Mouse (Mus musculus) spleen, adult 18-20 months (tissue): ENCODE data around the gene Rnf11.

ENCODE experiments used
- DNase-seq, 2 experiments: peaks; one replicate each; pipeline ENCODE4 v3.0.0; 2022; ENCODE audit warnings: mixed read lengths in 2 of 2

Rnf11 gene

DNA sequence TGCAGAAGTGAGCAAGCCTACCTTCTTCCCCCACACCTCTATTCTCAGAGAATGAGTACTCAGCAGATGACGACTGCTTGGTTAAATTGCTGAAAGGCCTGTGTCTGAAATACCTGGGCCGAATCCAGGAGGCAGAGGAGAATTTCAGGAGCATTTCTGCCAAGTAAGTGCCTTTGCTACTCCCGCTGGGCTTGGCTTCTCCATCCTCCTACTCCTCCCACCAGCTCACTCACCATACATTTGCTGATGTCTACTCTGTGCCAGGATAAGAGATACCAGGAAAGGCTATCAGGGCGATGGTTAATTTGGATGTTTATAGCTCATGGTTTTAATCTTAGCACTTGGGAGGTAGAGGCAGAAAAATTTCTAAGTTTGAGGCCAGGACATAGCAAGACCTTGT is 41.9 kb downstream of the Rnf11 start:
- no peak for DNase-seq

DNA sequence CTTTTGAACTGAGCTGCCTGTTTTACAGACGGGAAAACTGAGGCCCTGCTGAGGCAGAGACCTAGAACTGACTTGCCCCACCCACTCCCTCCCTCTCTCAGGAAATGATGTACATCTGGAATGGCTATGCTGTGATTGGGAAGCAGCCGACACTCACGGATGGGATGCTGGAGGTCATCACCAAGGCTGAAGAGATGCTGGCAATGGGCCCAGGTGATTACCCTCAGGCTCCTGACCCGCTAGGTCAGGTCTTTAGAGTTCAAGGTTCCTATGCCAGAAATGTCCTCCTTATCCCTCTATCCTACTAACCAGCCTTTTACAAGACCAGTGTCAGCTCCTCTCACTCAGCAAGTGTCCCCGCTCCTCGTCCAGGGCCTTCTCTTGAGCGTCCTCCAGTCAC is 42.4 kb downstream of the Rnf11 start:
- DNase-seq: no peak

DNA sequence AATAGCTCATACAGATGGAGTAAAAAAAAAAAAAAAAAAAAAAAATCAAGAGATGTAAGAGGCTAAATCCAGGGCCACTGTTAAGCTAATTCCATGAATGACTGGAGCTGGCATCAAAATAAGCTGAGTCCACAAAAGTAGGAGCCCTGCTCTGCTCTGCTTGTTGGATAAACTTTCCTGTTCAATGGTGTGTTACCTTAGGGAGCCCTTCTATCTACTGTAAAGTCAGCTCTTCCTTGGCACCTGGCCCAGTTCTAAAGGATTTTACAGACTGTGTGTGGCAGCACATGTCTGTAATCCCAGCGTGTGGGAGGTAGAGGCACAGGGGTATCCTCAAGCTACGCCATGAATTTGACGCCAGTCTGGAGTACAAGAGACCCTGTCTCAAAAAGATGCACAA is 43.5 kb downstream of the Rnf11 start:
- DNase-seq: no peak

DNA sequence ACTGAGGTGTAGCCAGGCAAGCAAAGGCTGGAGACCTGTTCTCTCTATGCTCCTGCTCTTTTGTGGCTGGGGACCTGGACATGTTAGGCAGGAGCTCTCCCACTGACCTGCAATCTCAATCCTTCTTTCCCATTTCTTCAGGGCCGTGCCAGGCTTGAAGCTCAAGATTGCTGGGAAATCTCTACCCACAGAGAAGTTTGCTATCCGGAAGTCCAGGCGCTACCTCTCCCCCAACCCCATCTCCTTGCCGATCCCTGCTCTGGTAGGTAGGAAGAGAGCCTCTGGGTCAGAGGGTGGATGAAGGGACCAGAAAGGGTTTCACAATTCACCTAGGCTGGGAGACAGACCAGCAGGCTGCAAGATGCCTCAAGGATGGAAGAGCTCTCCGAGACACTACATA is 44.1 kb downstream of the Rnf11 start:
- DNase-seq: no peak

DNA sequence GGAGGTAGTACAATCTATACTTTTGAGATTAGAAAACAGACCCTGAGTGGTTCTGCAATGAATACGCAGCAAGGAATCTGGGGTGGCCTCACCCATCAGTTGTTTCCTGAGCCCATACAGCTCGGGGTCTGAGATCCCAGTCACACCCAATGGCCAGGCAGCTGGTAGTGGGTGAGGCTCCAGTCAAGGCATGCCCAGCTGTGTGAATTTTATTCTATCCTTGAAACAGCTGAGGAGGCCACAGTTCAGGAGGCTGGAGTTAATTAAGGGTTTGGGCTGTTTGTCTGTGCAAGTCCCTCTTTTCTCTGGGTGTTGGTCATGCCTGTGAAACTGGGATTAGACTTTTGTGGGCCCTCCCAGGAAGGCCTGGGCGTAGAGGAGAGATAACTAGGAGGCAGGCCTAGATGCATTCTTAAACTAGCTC is 44.7 kb downstream of the Rnf11 start:
- no peak for DNase-seq

DNA sequence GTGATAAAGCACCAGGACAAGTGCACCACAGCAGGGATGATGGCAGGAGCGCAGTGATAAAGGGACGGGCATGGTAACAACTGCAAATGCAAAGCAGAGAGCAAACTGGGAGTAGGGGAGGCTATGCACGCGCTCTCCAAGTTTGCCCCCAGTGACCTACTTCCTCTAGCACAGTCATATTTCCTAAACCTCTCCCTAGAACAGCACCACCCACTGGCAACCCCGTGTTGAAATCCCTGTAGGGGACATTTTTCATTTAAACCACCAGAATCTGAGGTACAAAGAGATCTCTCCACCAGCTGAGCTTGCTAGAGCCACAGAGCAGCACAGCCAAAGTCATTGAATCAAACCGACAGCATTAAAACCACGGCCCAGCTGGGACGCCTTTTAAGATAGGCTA is 45.4 kb downstream of the Rnf11 start:
- DNase-seq: no peak

DNA sequence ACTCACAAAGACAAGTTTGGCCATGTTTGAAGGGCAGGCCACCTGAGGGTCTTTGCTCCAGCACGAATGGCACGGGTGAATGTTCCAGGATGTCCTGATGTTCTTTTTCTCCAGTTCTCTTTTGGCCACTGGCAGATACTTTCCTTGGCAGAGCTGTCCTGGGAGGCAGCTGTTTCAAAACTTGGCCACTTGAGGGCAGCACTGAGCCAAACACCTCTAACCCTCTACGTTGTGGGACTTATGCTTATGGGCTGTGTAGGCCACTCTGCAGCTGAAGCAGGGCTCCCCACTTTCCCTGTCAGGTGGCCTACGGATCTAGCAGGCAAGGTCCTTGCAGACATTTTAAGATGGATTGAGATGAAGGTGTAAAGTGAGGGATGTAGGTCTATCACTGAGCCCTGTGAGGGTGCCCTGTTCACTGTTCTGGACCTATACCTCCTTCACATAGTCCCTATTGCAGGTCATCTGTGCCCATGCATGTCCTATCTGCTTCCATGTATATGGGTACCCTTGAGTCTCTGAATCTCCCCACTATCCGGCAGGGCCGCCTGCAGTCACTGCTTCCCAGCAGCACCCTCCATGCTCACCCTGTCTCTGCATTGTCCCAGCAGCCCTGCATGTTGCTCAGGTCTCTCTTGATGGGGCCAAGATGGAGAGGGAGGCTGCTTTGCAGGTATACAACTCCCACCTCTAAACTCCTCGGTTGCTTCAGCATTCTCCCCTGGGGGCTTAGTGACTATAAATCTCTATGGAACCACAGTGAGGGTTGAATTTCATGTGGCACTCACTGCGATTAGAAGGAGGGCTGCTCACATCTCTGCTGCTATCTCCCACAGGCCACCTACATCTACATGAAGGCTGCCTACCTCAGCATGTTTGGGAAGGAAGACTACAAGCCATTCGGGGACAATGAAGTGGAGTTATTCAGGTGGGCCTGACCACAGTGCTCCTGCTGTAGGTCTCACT is 46.3 kb downstream of the Rnf11 start:
- peak in 1 of 2 experiments; percentile 65 for DNase-seq

DNA sequence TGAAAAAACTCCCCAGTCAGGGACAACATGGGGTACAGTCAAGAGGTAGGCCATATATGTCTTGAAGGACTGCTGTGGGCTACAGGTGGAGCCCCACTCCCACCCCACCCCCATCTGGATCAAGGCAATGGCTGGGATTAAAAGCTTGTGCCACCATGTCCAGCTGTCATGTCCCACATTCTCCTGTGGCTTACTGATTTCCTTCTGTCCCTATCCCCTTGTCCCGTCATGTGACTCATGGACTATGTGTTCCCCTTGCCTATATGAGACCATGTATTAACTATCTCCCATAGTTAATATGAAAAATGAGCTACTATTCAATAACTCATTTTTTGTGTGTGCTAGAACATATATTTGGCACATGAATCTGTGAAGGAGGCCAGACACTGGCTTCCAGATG is 50.3 kb downstream of the Rnf11 start:
- no peak for DNase-seq

DNA sequence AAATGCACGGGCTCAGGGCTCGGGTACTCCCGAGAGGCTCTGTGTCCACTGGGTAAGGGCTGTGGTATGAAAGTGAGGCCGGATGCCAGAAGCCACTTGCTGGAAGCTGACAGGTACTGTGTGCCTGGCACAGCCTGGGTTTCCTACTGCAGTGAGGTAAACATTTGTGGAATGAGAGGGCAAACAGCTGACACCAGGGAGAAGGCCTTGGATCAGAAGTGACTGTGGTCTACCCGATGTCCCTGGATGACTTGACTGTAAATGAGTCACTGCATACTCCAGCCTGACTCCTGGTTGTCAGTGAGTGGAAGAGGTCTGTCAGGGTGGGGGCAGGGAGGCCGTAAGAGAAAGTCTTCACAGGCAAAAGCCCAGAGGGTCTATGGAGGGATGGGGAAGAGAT is 50.9 kb downstream of the Rnf11 start:
- no peak for DNase-seq

DNA sequence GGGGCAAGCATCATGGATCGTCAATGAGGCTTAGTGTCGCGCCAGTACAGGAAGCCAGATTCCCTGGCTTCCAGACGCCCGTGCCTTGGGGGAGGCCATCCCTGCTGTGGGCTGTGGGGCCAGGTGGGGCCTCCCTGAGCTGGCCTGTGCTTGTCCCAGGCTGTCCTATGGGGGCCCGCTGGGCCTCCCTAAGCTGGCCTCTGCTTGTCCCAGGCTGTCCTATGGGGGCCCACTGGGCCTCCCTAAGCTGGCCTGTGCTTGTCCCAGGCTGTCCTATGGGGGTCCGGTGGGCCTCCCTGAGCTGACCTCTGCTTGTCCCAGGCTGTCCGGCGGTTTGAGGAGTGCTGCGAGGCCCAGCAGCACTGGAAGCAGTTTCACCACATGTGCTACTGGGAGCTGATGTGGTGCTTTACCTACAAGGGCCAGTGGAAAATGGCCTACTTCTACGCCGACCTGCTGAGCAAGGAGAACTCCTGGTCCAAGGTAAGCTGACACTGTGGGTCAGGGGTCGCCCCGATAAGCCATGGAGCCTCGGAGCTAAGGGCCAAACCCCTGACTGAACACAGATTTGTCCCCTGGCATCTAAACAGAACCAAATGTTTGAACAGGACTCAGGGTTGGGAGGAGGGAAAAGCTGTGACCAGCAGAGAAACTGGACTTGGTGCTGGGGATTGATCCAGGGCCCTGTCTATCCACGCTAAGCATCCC is 51.7 kb downstream of the Rnf11 start:
- no peak for DNase-seq

DNA sequence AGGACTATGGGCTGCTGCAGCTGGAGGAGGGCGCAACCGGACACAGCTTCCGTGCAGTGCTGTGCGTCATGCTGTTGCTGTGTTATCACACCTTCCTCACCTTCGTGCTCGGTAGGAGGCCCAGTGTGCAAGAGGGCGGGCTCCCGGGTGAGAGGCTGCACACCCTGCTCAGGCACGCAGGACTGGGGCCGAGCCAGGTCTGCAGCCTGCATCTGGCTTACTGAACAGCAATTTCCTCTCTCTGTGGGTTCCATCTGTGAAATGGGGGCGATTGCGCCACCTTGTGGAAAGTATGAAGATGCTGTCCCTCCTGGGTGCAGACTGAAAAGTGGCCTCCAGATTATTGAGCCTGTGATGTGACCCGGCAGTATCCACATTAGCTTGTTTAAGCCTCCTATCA is 53.7 kb downstream of the Rnf11 start:
- peak; percentile 50 to 61 for DNase-seq

DNA sequence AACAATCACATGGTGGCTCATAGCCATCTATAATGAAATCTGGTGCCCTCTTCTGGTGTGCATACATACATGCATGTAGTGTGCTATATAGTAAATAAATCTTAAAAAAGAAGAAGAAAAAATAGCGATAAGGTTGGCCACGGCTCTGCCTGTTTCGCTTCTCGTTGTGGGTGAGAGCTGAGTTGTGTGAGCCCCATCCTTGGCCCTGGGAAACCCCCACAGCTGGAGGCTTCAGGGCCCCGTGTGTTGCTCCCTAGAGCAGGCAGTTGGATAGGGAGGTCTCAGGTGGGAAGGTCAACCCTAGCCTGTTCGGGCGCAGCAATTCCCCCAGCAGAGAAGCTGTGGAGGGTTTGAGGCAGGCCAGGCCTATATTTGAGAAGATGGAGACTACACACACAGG is 54.3 kb downstream of the Rnf11 start:
- DNase-seq: no peak

DNA sequence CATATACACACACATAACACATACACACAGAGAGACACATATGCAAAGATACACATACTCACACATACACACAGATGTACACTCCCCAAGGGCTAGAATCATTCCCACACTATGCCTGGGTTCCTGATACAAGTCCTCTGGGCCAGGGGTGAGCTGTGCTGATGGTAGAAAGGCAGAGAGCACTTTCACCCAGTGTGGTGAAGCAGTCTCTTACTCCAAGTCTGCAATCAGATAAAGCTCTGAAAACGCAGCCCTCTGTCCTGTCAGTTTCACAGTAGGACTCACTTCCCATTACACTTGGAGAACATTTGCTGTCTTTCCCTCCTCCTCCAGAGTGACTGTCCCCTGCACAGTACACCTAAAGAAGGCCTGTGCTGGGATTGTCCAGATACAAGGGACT is 57.5 kb downstream of the Rnf11 start:
- DNase-seq: no peak

DNA sequence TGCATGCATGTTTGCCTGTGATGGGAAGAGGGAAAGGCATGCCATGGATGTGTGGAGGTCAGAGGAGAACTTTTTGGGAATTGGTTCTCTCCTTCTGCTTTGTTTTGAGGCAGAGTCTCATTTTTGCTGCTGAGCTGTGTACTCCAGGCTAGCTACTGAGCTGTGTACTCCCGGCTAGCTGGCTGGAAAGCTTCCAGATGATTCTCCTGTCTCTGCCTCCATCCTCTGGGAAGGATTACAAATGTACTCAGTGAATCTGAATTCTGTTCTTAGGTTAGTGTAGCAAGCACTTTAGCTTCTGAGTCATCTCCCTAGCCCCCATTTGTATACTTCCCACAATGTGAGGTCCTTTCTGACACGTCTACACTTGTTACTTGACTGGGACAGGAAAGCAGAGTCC is 61.1 kb downstream of the Rnf11 start:
- DNase-seq: no peak

DNA sequence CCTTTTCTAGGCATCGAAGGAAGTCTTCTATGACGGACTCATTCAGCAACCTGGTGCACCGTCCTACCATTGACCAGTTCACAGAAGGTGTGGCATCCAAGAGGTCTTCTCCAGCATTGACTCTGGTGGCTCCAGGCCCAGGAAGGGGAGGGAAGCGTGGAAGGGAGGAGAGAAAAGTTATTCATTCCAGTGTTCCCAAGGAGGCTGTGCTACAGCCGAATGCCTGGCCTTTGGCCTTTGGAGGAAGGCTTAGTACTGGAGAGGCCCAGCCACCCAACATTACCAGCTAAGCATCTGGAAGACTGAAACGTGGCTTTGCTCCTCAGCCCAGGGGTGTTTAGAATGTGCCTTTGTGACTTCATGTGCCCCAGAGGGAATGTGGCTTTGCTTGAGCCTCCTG is 62.1 kb downstream of the Rnf11 start:
- no peak for DNase-seq

DNA sequence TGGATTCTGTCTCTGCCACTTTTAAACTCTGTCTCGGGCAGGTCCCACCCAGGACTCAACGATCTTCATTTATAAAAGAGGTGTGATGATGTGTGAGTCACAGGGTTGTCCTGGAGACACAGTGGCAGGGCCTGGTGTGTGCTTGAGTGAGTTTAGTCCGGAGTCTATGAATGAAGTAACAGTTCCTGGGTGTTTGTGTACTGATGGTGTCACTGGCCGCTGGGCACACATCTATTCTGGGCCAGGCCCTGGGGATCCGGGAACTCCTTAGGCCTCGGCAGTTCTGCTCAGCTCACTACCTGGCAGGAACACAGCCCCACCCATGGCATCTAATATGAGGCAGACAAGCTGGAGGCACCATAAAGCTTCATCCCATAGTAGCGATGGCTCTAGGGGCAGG is 62.9 kb downstream of the Rnf11 start:
- no peak for DNase-seq

DNA sequence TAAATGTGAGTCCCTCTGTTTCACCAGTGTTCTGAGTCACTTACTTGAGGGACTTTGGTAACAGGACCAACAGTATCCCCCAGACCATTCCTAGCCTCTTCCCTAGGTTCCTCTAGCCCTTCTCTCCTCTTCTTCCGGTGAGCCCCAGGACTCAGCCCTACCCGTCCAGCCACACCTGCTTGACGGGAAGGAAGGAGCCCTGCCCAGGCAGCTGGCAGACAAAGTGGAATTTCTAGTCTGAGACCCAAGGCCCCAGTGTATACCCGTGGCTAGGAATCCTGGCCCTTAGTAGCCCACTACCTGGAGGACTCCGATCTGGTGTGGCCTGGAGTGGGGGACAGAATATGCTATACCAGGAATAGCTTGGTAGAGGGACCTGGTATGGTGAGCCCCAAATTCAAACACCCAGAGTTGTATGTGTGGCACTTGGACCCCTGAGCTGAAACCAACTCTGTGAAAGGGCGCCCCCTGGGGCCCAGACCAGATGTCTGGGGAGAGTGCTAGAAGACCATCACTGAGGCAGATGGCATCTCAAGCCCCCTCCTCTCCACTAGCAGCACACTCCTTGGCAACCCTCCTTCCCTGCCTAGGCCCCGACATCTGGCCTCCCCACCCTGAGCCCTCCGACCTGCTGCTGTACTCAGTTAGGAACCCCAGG is 64.3 kb downstream of the Rnf11 start:
- DNase-seq: peak in 1 of 2 experiments; percentile 38

DNA sequence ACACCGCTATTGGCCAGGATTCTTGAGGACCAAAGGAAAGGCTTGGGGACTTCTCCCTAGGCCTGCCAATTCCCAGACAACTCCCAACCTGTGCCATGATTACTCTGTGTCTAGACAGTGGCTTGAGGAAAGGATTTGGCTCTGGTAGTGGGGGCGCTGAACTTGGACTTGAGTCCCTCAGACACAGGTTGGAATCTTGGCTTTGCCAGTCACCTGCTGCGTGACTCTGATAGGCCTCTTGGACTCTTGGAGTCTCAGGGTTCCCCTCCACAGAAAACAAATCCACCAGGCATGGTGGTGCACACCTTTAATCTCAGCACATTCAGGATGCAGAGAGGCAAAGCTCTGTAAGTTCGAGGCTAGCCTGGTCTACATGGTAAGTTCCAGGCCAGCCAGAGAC is 65.0 kb downstream of the Rnf11 start:
- no peak for DNase-seq

DNA sequence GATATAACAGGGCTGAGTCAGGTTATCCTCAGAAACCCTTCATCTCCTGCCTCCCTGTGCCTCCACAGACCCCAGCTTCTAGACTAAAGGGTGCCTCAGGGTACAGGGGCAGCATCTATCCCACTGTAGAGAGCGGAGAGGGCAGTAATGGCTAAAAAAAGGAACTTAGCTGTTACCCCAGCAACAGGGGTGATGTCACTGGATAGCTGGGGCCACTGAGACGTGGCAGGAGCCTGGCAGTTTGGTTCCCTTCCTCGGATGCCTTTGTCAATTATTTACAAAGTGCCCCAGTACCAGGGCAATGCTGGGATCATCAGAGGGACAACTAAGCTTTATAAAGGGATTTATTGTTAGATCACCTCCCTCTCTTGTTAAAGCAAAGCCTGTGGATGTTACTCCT is 65.5 kb downstream of the Rnf11 start:
- DNase-seq: no peak

DNA sequence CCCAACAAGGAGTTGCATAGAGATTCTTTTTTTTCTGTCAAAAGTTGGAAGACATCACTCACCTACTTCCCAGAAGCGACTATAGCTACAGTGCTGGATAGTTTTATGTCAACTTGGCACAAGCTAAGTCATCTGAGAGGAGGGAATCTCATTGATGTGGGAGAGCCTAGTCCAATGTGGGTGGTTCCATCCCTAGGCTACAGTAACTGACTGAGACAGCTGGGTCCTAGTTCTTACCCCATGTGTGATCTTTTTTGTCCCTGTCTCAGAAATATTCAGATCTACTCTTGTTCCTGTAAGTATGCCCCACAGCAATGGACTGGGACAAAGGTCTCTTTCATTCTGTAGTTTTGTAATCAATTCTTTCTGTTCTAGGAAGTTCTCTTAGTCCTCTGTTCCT is 66.5 kb downstream of the Rnf11 start:
- no peak for DNase-seq

DNA sequence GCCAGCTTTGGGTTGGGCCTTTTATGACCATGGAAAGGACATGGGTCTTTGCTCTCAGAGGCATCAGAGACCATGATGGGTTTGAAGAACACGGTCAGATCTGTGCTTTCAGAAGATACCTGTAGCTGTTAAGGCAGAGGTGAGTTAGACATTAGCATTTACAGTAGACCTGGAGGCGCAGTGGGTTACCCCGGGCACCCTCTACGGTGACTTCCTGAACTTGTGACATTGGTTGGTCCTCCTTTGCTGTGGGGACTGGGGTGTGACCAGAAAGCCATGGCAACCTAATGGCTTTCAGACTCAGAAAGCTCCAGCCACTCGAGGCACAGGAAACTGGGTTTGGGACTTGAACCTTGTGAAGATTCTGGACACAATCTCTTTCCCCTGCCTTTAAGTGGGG is 72.3 kb downstream of the Rnf11 start:
- no peak for DNase-seq

DNA sequence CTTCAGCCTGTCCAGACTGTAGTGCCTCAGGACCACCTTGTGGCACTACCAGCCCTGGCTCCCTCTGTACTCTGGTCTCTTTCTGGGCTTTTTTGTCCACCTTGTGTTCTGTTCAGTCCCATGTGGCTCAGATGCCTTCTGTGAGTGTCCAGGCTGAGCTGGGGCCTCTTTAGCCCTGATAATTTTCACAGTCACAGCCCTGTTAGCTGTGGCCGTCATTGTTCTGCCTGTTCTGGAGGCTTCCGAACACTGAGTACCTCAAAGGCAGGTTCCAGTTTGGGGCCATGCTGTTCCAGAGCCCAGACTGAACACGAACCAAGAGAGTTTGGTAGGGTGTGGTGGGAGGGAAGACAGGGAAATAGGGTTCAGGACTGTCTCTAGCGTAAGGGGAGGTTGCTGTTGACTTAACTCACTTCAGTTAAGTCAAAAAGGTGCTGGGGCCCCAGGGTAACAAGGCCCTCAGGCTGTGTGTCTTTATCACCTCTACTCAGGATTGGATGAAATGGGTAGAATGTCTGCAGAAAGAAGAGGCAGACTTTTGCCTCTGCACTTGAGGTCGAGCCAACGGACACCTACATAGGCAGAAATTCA is 73.1 kb downstream of the Rnf11 start:
- DNase-seq: no peak

DNA sequence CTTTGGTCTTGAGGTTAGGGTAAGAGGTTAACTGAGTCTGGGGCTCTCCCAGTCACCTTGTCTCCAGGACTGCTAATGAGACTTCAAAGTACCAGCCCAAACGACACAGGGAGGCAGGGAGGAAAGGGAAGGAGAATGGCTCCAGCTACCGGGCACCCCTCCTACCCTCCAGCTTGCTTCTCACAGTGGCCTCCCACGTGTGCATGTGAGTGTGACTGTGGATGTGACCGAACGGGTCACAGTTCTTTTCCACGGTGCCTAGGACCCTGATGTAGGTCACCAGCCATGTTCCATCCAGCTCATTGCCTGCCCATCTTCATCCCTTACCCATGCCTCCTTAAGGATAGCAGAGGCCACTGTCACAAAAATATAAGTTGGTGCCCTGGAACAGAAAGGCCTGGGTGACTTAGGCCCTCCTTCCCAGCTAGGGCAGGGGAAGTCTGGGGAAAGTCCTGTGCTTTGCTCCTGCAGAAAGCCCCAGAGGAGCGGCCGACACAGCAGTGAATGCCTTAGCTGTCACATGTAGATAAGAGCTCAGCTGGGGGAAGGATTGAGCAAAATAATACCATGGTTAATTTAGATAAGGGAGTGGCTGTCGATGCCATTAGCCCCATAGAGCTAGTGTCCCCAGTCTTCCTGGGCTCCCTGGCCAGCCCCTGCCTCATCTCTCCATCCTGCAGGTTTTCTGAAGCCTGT is 73.7 kb downstream of the Rnf11 start:
- no peak for DNase-seq
